Mouse (Mus musculus) intestine, postnatal 0 days (tissue): ENCODE results near the gene Zfp36l1. TPM values are rescaled to one million over a fixed set of nuclear protein-coding genes. Genes with fewer than 3 reads are reported as not detected.

Experiments used
- ATAC-seq: fragments of 200-750 bp; cut with Nextera tagmentation; 2 replicates; pipeline ENCODE4 v1.8.0; 2017; ENCODE audit warnings: mild to moderate bottlenecking, moderate TSS enrichment, moderate library complexity
- H3K27ac ChIP-seq: fragments of 300-500 bp; sonication (generic); 2 replicates; pipeline ENCODE4 v1.5.1; 2014; ENCODE audit warnings: mild to moderate bottlenecking, low read depth, low read length, moderate library complexity
- H3K27me3 ChIP-seq: fragments of 300-500 bp; sonication (generic); replicated peaks from 2 replicates; pipeline ENCODE4 v1.6.1; 2014; ENCODE audit warnings: low read length, mixed read lengths; ENCODE audit not compliant: control insufficient read depth, insufficient read depth
- H3K36me3 ChIP-seq: fragments of 300-500 bp; sonication (generic); 2 replicates; pipeline ENCODE4 v1.6.1; 2014; ENCODE audit warnings: mild to moderate bottlenecking, moderate library complexity; ENCODE audit not compliant: control insufficient read depth, insufficient read depth
- H3K4me1 ChIP-seq: fragments of 300-500 bp; sonication (generic); replicated peaks from 2 replicates; pipeline ENCODE4 v1.6.1; 2014; ENCODE audit warnings: antibody characterized with exemption, low read length, mixed read lengths; ENCODE audit not compliant: control insufficient read depth, insufficient read depth
- H3K4me2 ChIP-seq: fragments of 300-500 bp; sonication (generic); replicated peaks from 2 replicates; pipeline ENCODE4 v1.6.1; 2014; ENCODE audit warnings: low read depth, mild to moderate bottlenecking, moderate library complexity
- H3K4me3 ChIP-seq: fragments of 300-500 bp; sonication (generic); 2 replicates; pipeline ENCODE4 v1.5.1; 2014; ENCODE audit warnings: low read depth, low read length
- H3K9ac ChIP-seq: fragments of 300-500 bp; sonication (generic); 2 replicates; pipeline ENCODE4 v1.6.1; 2014; ENCODE audit warnings: mild to moderate bottlenecking, low read depth, low read length
- H3K9me3 ChIP-seq: fragments of 300-500 bp; sonication (generic); 2 replicates; pipeline ENCODE4 v1.6.1; 2016; ENCODE audit warnings: mixed run types; ENCODE audit not compliant: control insufficient read depth
- CTCF ChIP-seq: sonication (generic); IDR thresholded peaks from 2 replicates; pipeline ENCODE4 v1.5.1; 2016; ENCODE audit warnings: low read depth, mild to moderate bottlenecking, control low read depth, antibody characterized with exemption, moderate library complexity
- WGBS: fragments of 180-500 bp; shearing (Covaris S2); extraction: QIAGEN DNeasy Blood & Tissue Kit; methylation state at CpG from one replicate; pipeline ENCODE4 v1.1.7; 2014; 5-methylcytosine and 5-hydroxymethylcytosine counted together
- polyA plus RNA-seq: library from polyadenylated mRNA; unstranded; fragments of >200 nt; fragmentation: Nextera tagmentation; extraction: Ambion mirVana; gene quantifications from 2 replicates; pipeline ENCODE4 v1.2.1, GENCODE M21; 2015

Zfp36l1 gene
- polyA plus RNA-seq, 1 experiment from 2014 or later = 80.7 TPM

DNA sequence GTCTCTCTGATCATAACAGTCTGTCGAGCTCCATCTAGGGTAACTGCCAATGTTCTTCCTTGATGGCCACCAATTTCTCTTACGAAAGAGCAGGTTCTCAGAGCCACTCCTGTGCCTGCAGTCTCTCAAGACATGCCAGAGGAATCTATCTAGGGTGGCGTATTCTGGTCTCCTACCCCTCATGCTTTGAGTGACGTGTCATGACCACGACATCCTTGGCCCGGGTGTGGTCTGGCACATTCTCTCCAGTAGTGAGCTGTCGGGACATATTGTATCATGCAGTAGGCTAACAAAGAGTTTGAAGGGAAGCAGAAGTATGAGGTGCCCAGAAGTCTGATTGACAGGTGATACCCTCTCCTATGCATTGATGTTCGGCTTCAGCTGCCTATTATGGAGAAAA lies 28.2 kb upstream of the Zfp36l1 start:
- Histone ChIP-seq H3K9me3 (no peaks in the 10 kb centered on the region), H3K4me3 (no peak overlapping the region), H3K9ac (no peak overlapping the region), H3K4me1 (no peaks in the 10 kb centered on the region), H3K36me3 (no peaks in the 10 kb centered on the region), H3K27me3 (no peaks in the 10 kb centered on the region), H3K27ac (no peak overlapping the region), H3K4me2 (no peak overlapping the region)
- no peak for TF ChIP-seq CTCF
- WGBS = 69% methylated on average over 8 of the region's 8 CpGs
- ATAC-seq = no peak

DNA sequence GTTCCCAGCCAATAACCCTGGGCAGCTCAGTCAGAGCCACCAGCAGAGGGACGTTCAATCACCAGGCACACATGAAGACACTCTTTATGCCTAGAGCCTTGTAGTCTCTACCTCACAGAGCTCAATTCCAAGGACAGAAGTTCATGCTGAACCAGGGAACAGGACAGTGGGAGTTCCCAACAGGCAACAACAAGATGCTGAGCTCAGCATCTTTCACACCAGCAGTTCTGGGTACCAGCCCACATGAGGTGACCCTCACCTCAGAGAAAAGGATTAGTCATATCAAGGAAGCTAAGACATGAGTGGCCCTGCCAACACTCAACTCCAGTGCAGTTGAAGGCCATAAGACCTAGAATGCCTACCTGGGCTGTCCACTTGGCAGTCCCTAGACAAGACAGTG lies 24.9 kb upstream of the Zfp36l1 start:
- 80% methylated on average over 1 of the region's 1 CpGs for WGBS
- no peak overlapping the region for H3K9ac ChIP-seq
- H3K9me3 ChIP-seq = no peaks in the 10 kb centered on the region
- H3K27ac ChIP-seq = no peak overlapping the region
- H3K27me3 ChIP-seq = no peaks in the 10 kb centered on the region
- no peak overlapping the region for H3K4me3 ChIP-seq
- no peaks in the 10 kb centered on the region for H3K4me1 ChIP-seq
- ATAC-seq = no peak
- H3K36me3 ChIP-seq = no peaks in the 10 kb centered on the region
- TF ChIP-seq CTCF = no peak
- no peak overlapping the region for H3K4me2 ChIP-seq

DNA sequence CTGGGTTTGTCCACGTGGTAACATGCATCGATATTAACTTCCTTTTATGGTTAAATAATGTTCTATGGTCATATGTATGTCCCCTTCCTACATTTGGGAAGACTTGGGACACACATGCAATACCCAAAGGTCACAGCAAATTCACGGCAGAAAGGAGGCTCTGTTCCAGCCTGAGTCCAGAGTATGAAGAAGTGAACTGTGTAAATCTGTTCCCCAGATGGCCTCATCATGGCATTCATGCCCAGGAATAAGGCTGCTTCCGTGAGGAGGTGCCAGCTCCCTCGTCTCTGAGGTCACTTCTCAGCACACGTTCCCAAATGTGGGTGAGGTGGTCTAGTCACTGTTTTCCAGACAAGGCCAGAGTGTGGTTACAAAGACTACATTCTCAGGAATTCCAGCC lies 24.4 kb upstream of the Zfp36l1 start:
- H3K4me1 ChIP-seq = no peaks in the 10 kb centered on the region
- ATAC-seq = no peak
- TF ChIP-seq CTCF = no peak
- no peak overlapping the region for H3K4me3 ChIP-seq
- no peaks in the 10 kb centered on the region for H3K9me3 ChIP-seq
- H3K27ac ChIP-seq = no peak overlapping the region
- H3K9ac ChIP-seq = no peak overlapping the region
- no peaks in the 10 kb centered on the region for H3K36me3 ChIP-seq
- WGBS = 78% methylated on average over 6 of the region's 6 CpGs
- no peaks in the 10 kb centered on the region for H3K27me3 ChIP-seq
- no peak overlapping the region for H3K4me2 ChIP-seq

DNA sequence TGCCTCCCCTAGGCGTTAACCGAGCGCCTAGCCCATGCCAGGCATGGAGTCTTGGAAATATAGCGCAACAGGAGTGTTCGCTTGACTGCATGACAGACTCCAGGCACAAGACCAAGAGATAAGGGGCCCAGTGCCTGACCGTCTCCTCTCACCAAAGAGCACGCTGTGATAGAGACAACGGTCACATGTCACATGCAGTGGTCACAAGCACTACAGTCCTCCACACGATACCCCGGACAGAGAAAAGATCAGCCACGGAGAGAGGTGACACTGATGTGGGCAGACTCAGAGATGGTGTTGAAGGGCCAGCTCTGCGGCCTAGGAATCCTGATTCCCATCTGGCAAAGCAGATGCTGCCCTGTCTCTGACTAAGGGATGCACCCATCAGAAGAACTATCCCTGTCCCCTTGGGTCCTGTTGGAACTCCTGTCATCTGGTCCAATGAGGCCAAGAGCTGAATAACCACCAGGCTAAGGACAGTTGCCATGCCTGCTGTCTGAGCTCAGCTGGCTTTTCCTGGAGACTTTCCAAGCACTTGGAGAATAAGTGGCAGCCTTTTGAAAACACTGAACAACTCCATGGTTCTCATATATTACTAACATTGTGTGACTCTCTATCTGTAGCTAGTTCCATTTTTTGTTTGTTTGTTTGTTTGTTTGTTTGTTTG lies 23.6 kb upstream of the Zfp36l1 start:
- H3K27me3 ChIP-seq = no peaks in the 10 kb centered on the region
- H3K9ac ChIP-seq = no peak overlapping the region
- 82% methylated on average over 12 of the region's 12 CpGs for WGBS
- H3K9me3 ChIP-seq = no peaks in the 10 kb centered on the region
- TF ChIP-seq CTCF = no peak
- H3K4me3 ChIP-seq = no peak overlapping the region
- H3K4me1 ChIP-seq = no peaks in the 10 kb centered on the region; the same call in 1 of the 2 replicates
- no peak overlapping the region for H3K27ac ChIP-seq
- no peak for ATAC-seq
- no peak overlapping the region for H3K4me2 ChIP-seq
- H3K36me3 ChIP-seq = no peaks in the 10 kb centered on the region

DNA sequence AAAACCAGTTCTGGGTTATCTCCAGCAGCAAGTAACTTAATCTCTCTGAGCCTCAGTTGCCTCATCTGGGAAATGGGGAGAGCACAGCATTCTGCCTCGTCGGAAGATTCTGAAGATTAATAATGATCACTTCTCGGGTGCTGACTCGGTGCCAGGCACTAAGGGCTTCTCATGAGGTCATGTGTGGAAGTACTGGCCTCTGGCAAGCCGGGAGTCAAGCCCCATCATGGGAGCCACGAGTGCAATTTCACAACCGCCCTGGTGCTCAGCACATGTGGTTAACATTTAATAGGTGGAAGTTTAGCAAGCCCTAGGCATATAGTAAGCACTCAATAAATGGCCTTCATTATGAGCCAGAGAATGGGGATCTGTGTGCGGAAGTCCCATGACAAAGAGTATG lies 22.4 kb upstream of the Zfp36l1 start:
- Histone ChIP-seq H3K9me3 (no peaks in the 10 kb centered on the region), H3K36me3 (no peaks in the 10 kb centered on the region), H3K27me3 (no peaks in the 10 kb centered on the region), H3K9ac (no peak overlapping the region), H3K27ac (no peak overlapping the region), H3K4me2 (no peak overlapping the region), H3K4me1 (peaks cover 3% of the 10 kb centered on the region), H3K4me3 (no peak overlapping the region)
- no peak for TF ChIP-seq CTCF
- 54% methylated on average over 8 of the region's 8 CpGs for WGBS
- ATAC-seq = no peak

DNA sequence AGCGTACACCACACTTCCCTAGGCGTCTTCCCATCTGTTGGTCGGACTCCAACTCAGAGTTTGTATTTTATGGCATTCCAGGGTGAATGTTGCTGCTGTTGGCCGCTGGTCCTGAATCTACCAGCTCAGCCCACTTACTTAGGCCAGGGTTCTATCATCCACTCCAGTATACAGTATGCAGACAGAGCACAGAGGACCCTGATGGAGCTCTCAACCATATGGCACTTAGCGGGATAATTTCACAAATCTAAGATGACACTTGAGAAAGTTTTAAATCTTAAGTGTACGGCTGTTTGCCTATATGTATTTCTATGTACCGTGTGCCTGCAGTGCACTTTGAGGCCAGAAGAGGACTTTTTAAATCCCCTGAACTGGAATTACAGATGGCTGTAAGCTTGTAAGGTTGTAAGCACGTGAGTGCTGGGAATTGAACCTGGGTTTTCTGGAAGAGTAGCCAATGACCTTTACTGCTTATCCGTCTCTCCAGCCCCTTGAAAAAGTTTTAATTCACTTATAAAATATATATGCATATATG lies 20.3 kb upstream of the Zfp36l1 start:
- Histone ChIP-seq H3K9ac (peak overlapping the region; percentile 89; the same call in 1 of the 2 replicates), H3K4me2 (peak overlapping the region; percentile 70), H3K4me3 (peak overlapping the region; percentile 59), H3K27me3 (no peaks in the 10 kb centered on the region), H3K27ac (peak overlapping the region; percentile 99; the same call in 1 of the 2 replicates), H3K4me1 (peaks cover 13% of the 10 kb centered on the region), H3K36me3 (no peaks in the 10 kb centered on the region), H3K9me3 (no peaks in the 10 kb centered on the region)
- 43% methylated on average over 9 of the region's 9 CpGs for WGBS
- ATAC-seq = no peak
- TF ChIP-seq CTCF = no peak
